Mouse (Mus musculus): ENCODE measurements around the gene Phf21b.

DNA sequence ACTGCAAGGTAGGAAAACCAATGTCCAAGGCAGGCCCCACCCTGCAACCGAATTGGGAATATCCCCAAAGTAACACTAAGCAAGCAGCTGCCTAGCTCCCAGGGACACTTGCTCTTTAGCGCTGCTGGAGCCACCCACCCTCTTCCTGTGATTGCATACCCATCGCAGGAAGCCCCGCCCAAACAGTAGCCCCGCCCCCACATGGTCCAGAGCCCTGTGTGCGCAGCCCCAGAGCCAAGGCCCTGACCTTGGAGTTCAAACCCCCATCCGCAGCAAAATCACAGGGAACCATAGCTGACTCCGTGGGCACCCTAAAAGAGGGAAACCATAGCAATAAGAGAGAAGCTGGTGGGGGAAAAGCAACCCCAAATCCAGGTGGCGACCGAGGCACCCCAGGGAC, 89.2 kb downstream of the Phf21b start:
- no peak for TF ChIP-seq POLR2A (IDR thresholded peaks at IDR 0.05; ENCODE audit: control insufficient read depth, low read depth, low read length)
- no peak for TF ChIP-seq CTCF (IDR thresholded peaks at IDR 0.05; ENCODE audit: control insufficient read depth, insufficient read depth, insufficient replicate concordance, low read depth, low read length)

Data from testis, adult 2 months (tissue).